Mouse (Mus musculus): Measurements from ENCODE around the gene Top3b.

GRCm38 (mm10) chr16:16907799-16908198 is 37.3 kb downstream of the Top3b start:
- TF ChIP-seq CTCF (IDR thresholded peaks at IDR 0.05; ENCODE audit: control insufficient read depth, insufficient read depth, low read length) (no peak), POLR2A (IDR thresholded peaks at IDR 0.05; ENCODE audit: borderline replicate concordance, control insufficient read depth, low read depth, low read length) (no peak)
